Mouse (Mus musculus) kidney, adult 11 months (tissue): ENCODE data around the gene Uaca.

Source experiments
- DNase-seq: peaks from one replicate; pipeline ENCODE4 v3.0.0; 2022

The Uaca gene

GRCm38 (mm10) chr9:60794210-60794840 lies at the start of gene Uaca:
TSS of gene Uaca (plus strand) at chr9:60794542.
- DNase-seq = peak; percentile 96

- no peak for DNase-seq
Measured at GRCm38 (mm10) chr9:60744971-60745370, 49.4 kb upstream of the Uaca start.

- no peak for DNase-seq
Measured at GRCm38 (mm10) chr9:60746561-60746960, 47.8 kb upstream of the Uaca start.

- DNase-seq = no peak
Measured at GRCm38 (mm10) chr9:60747672-60748071, 46.7 kb upstream of the Uaca start.

- DNase-seq = no peak
Measured at GRCm38 (mm10) chr9:60748191-60748590, 46.2 kb upstream of the Uaca start.

GRCm38 (mm10) chr9:60749105-60749504 lies 45.2 kb upstream of the Uaca start:
- no peak for DNase-seq

GRCm38 (mm10) chr9:60751098-60751497 lies 43.2 kb upstream of the Uaca start:
- no peak for DNase-seq

- no peak for DNase-seq
Measured at GRCm38 (mm10) chr9:60751971-60752370, 42.4 kb upstream of the Uaca start.

- DNase-seq = no peak
Measured at GRCm38 (mm10) chr9:60752636-60753035, 41.7 kb upstream of the Uaca start.

- peak; percentile 45 for DNase-seq
Measured at GRCm38 (mm10) chr9:60756258-60756657, 38.1 kb upstream of the Uaca start.

- no peak for DNase-seq
Measured at GRCm38 (mm10) chr9:60756866-60757740, 37.2 kb upstream of the Uaca start.

- DNase-seq = no peak
Measured at GRCm38 (mm10) chr9:60757817-60758216, 36.5 kb upstream of the Uaca start.

GRCm38 (mm10) chr9:60759436-60760007 lies 34.8 kb upstream of the Uaca start:
- no peak for DNase-seq

GRCm38 (mm10) chr9:60765181-60765580 lies 29.2 kb upstream of the Uaca start:
- no peak for DNase-seq

- DNase-seq = no peak
Measured at GRCm38 (mm10) chr9:60768393-60768792, 25.9 kb upstream of the Uaca start.

- no peak for DNase-seq
Measured at GRCm38 (mm10) chr9:60769711-60770111, 24.6 kb upstream of the Uaca start.

GRCm38 (mm10) chr9:60773713-60774112 lies 20.6 kb upstream of the Uaca start:
- no peak for DNase-seq

GRCm38 (mm10) chr9:60776899-60777298 lies 17.4 kb upstream of the Uaca start:
- DNase-seq = no peak

- DNase-seq = no peak
Measured at GRCm38 (mm10) chr9:60782057-60782789, 12.1 kb upstream of the Uaca start.

- no peak for DNase-seq
Measured at GRCm38 (mm10) chr9:60785069-60785468, 9.3 kb upstream of the Uaca start.

- DNase-seq = no peak
Measured at GRCm38 (mm10) chr9:60787517-60788110, 6.7 kb upstream of the Uaca start.

GRCm38 (mm10) chr9:60790282-60790681 lies 4.1 kb upstream of the Uaca start:
- no peak for DNase-seq

GRCm38 (mm10) chr9:60794841-60795351 lies 554 bp downstream of the Uaca start:
- DNase-seq = peak; percentile 45
